Mouse (Mus musculus) gastrocnemius, adult 18-20 months (tissue): Measurements from ENCODE around the gene Cmya5. TPM values are rescaled to one million over a fixed set of nuclear protein-coding genes. Genes with fewer than 3 reads are reported as not detected.

ENCODE experiments used
- DNase-seq: peaks from one replicate; pipeline ENCODE4 v3.0.0; 2021; ENCODE audit warnings: low spot score
- total RNA-seq, 2 experiments: library from RNA; stranded (reverse); gene quantifications; 2 replicates each; pipeline ENCODE4 v1.2.3; 2021

Cmya5 gene
- total RNA-seq, 2 experiments from 2014 or later: 1,374 to 1,544 TPM

DNA sequence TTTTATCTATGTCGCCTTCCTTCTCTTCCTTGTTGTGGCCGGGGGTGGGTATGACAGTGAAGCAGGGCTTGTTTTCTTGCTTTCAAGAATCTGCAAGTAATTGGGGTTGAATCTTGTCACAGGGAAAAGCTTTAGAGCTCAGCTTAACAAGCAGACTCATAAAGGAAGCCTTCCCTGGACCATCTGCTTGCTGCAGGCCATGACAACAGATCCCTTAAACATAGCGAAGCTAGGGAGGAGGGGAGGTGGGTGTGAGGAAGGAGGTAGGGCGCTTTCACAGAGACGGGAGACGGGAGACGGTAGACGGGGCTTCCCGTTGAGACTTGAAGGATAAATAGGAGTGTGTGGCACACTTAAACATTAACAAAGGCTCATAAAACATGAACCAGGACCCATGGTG lies 144.7 kb downstream of the Cmya5 start:
- no peak for DNase-seq

DNA sequence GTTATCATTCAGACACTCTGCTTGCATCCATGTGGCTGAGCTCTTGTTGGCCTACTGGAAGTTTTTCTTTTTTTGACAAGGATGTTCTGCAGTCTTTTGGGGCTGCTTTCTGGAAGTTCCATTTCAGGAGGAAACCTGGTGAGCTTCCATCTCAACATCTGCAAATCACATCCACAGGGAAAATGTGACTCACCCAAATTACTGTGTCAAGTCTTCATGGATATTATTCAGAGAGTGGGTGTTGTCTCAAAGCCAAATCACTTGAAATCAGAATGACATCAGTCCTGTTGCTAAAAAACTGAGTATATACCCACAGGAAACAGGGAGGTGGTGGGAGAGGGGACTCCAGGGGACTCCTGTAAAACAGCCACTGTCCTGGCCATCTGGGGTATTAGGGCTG lies 149.8 kb downstream of the Cmya5 start:
- DNase-seq: peak; percentile 80

DNA sequence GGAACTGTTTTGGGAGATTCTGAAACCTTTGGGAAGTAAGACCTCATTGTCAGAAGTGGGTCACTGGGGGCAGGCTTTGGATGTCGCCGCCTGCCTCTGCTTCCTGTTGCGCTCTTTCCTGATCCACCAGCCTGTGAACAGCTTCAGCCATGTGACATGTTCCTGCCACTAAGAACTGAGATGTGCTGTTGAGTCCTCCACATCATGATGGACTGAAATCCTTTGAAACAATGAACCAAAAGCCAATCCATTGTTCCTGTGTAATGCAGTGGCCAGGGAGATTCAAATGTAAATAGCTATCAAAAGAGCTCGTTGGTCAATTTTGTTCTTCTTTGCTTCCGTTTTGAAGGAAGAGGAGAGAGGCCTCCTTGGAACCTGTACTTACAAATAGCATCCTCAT lies 151.7 kb downstream of the Cmya5 start:
- no peak for DNase-seq

Other genes with a start within 250 kb of the Cmya5 start
- 10 to 100 TPM; 11.3 to 12.6 TPM for gene Tent2, start 47.7 kb upstream of the Cmya5 start, total RNA-seq
- 100 to 1,000 TPM in 1 of 2 experiments, 10 to 100 TPM in 1; 99.8 to 110 TPM for gene Homer1, start 154.9 kb upstream of the Cmya5 start, total RNA-seq